In genomic region chr19:53824872-53825680, GRCm38 (mm10) we compare ENCODE assay signal across 8 mouse cellular contexts.
DNase-seq lines count a peak whose midpoint lies in the region; ATAC-seq and TF ChIP-seq lines count a peak whose summit lies in the region.

No protein-coding gene starts in this region.

- peak overlapping the region; percentile 16; the same call in 1 of the 2 replicates for H3K4me2 ChIP-seq in embryonic facial prominence, embryonic 11.5 days (ENCODE audit: low read depth, low read length)
- peak overlapping the region; percentile 45 for H3K4me2 ChIP-seq in hindbrain, embryonic 12.5 days (replicated peaks)
- peak overlapping the region; percentile 31 for H3K4me2 ChIP-seq in lung, postnatal 0 days (replicated peaks; ENCODE audit: low read depth, low read length)
- peak overlapping the region; percentile 48 for H3K4me2 ChIP-seq in stomach, embryonic 16.5 days (ENCODE audit: low read depth, low read length)

- no peak for TF ChIP-seq CTCF in ES-Bruce4 (IDR thresholded peaks at IDR 0.05; ENCODE audit: low read depth, low read length)
- TF ChIP-seq CTCF in lung, postnatal 0 days (IDR thresholded peaks at IDR 0.05): peak; percentile 16; the same call in 1 of the 2 replicates

- 57% methylated on average over 21 of the region's 21 CpGs for WGBS in embryonic facial prominence, embryonic 11.5 days
- WGBS in hindbrain, embryonic 12.5 days: 67% methylated on average over 21 of the region's 21 CpGs
- 60% methylated on average over 21 of the region's 21 CpGs for WGBS in lung, postnatal 0 days
- 58% methylated on average over 21 of the region's 21 CpGs for WGBS in stomach, embryonic 16.5 days

- TF ChIP-seq EP300 in ES-Bruce4 (IDR thresholded peaks at IDR 0.05; ENCODE audit: insufficient read depth, low read depth, low read length): no peak
- no peak for TF ChIP-seq EP300 in lung, postnatal 0 days (IDR thresholded peaks at IDR 0.05)

- H3K27me3 ChIP-seq in ES-Bruce4 (ENCODE audit: control insufficient read depth, insufficient read depth, low read length, poor library complexity, severe bottlenecking): no peaks in the 10 kb centered on the region
- no peaks in the 10 kb centered on the region for H3K27me3 ChIP-seq in embryonic facial prominence, embryonic 11.5 days (ENCODE audit: control insufficient read depth, insufficient read depth, low read length)
- H3K27me3 ChIP-seq in hindbrain, embryonic 12.5 days: no peaks in the 10 kb centered on the region
- H3K27me3 ChIP-seq in lung, postnatal 0 days (replicated peaks; ENCODE audit: insufficient read depth, low read length): no peaks in the 10 kb centered on the region
- H3K27me3 ChIP-seq in stomach, embryonic 16.5 days (ENCODE audit: control insufficient read depth, insufficient read depth, low read length): no peaks in the 10 kb centered on the region

- no peak overlapping the region; the same call in 1 of the 2 replicates for H3K9ac ChIP-seq in ES-Bruce4 (ENCODE audit: low read depth, poor library complexity, severe bottlenecking)
- no peak overlapping the region for H3K9ac ChIP-seq in embryonic facial prominence, embryonic 11.5 days (replicated peaks; ENCODE audit: low read length)
- peak overlapping the region; percentile 24; the same call in 1 of the 2 replicates for H3K9ac ChIP-seq in hindbrain, embryonic 12.5 days
- H3K9ac ChIP-seq in lung, postnatal 0 days (replicated peaks; ENCODE audit: low read depth): no peak overlapping the region
- peak overlapping the region; percentile 52 for H3K9ac ChIP-seq in stomach, embryonic 16.5 days (ENCODE audit: low read length)

- peaks cover 2% of the 10 kb centered on the region for H3K4me1 ChIP-seq in ES-Bruce4 (ENCODE audit: control insufficient read depth, insufficient read depth, low read length)
- no peaks in the 10 kb centered on the region for H3K4me1 ChIP-seq in embryonic facial prominence, embryonic 11.5 days (ENCODE audit: control insufficient read depth, insufficient read depth, low read length)
- peaks cover 6% of the 10 kb centered on the region for H3K4me1 ChIP-seq in hindbrain, embryonic 12.5 days
- H3K4me1 ChIP-seq in lung, postnatal 0 days (ENCODE audit: insufficient read depth, low read depth, low read length): no peaks in the 10 kb centered on the region
- peaks cover 12% of the 10 kb centered on the region; the same call in 1 of the 2 replicates for H3K4me1 ChIP-seq in stomach, embryonic 16.5 days (ENCODE audit: control insufficient read depth, insufficient read depth, low read length)

- DNase-seq in heart, adult 11 months: peak; percentile 94
- DNase-seq in heart, postnatal 4 days: no peak
- no peak for DNase-seq in embryonic facial prominence, embryonic 11.5 days (ENCODE audit: low spot score)
- DNase-seq in lung, postnatal 0 days (ENCODE audit: low spot score): no peak
- no peak for DNase-seq in embryo, embryonic 10.5 days (ENCODE audit: low spot score)

- H3K4me3 ChIP-seq in ES-Bruce4 (ENCODE audit: low read depth, low read length): peak overlapping the region; percentile 42
- H3K4me3 ChIP-seq in embryonic facial prominence, embryonic 11.5 days (ENCODE audit: low read depth, low read length): peak overlapping the region; percentile 25; the same call in 1 of the 2 replicates
- peak overlapping the region; percentile 28 for H3K4me3 ChIP-seq in hindbrain, embryonic 12.5 days
- peak overlapping the region; percentile 8; the same call in 1 of the 2 replicates for H3K4me3 ChIP-seq in lung, postnatal 0 days (ENCODE audit: low read depth, low read length)
- H3K4me3 ChIP-seq in stomach, embryonic 16.5 days (replicated peaks; ENCODE audit: low read length): peak overlapping the region; percentile 40

- ATAC-seq in embryonic facial prominence, embryonic 11.5 days (replicated peaks; ENCODE audit: insufficient number of reproducible peaks, low FRiP score, low TSS enrichment, low read depth): peak; percentile 39; the same call in 1 of the 2 replicates
- peak; percentile 61; the same call in 1 of the 2 replicates for ATAC-seq in hindbrain, embryonic 12.5 days (ENCODE audit: low FRiP score)
- ATAC-seq in lung, postnatal 0 days: peak; percentile 34
- ATAC-seq in stomach, embryonic 16.5 days (ENCODE audit: insufficient read depth, low FRiP score): peak; percentile 74

- TF ChIP-seq POLR2A in ES-Bruce4 (IDR thresholded peaks at IDR 0.05; ENCODE audit: insufficient read depth, low read length): no peak

- no peak overlapping the region for H3K27ac ChIP-seq in ES-Bruce4 (ENCODE audit: insufficient read depth, low read length)
- H3K27ac ChIP-seq in embryonic facial prominence, embryonic 11.5 days (replicated peaks; ENCODE audit: low read depth, low read length): no peak overlapping the region
- H3K27ac ChIP-seq in hindbrain, embryonic 12.5 days: no peak overlapping the region
- H3K27ac ChIP-seq in lung, postnatal 0 days (ENCODE audit: low read length): no peak overlapping the region
- H3K27ac ChIP-seq in stomach, embryonic 16.5 days (ENCODE audit: low read length): no peak overlapping the region

- no peaks in the 10 kb centered on the region for H3K9me3 ChIP-seq in ES-Bruce4 (replicated peaks; ENCODE audit: control insufficient read depth, insufficient read depth, low read length, poor library complexity, severe bottlenecking)
- no peaks in the 10 kb centered on the region for H3K9me3 ChIP-seq in embryonic facial prominence, embryonic 11.5 days (replicated peaks; ENCODE audit: control insufficient read depth, low read length)
- no peaks in the 10 kb centered on the region for H3K9me3 ChIP-seq in hindbrain, embryonic 12.5 days (replicated peaks)
- no peaks in the 10 kb centered on the region for H3K9me3 ChIP-seq in lung, postnatal 0 days (ENCODE audit: low read length)
- H3K9me3 ChIP-seq in stomach, embryonic 16.5 days (replicated peaks; ENCODE audit: control insufficient read depth, low read length): no peaks in the 10 kb centered on the region

- no peaks in the 10 kb centered on the region for H3K36me3 ChIP-seq in ES-Bruce4 (ENCODE audit: control insufficient read depth, insufficient read depth, low read length, poor library complexity, severe bottlenecking)
- H3K36me3 ChIP-seq in embryonic facial prominence, embryonic 11.5 days (replicated peaks; ENCODE audit: control insufficient read depth, insufficient read depth, low read depth, low read length): no peaks in the 10 kb centered on the region
- H3K36me3 ChIP-seq in hindbrain, embryonic 12.5 days: no peaks in the 10 kb centered on the region
- no peaks in the 10 kb centered on the region for H3K36me3 ChIP-seq in lung, postnatal 0 days (ENCODE audit: insufficient read depth, low read length)
- no peaks in the 10 kb centered on the region for H3K36me3 ChIP-seq in stomach, embryonic 16.5 days (ENCODE audit: control insufficient read depth, insufficient read depth, low read length)

Comparison
In these comparisons a context has a peak if more than half of its experiments do, and no peak if none do; other contexts are left out.
1. H3K9ac ChIP-seq: peak in hindbrain, embryonic 12.5 days (single experiment) and stomach, embryonic 16.5 days (single experiment); none in ES-Bruce4 (single experiment), embryonic facial prominence, embryonic 11.5 days (single experiment) and lung, postnatal 0 days (single experiment).
2. Peak in every context shown above with its lines, with median percentiles within 50 percentile points of each other: H3K4me3 ChIP-seq, ATAC-seq and H3K4me2 ChIP-seq.